Mouse (Mus musculus): ENCODE results near the gene Eci3.

Eci3 gene

DNA sequence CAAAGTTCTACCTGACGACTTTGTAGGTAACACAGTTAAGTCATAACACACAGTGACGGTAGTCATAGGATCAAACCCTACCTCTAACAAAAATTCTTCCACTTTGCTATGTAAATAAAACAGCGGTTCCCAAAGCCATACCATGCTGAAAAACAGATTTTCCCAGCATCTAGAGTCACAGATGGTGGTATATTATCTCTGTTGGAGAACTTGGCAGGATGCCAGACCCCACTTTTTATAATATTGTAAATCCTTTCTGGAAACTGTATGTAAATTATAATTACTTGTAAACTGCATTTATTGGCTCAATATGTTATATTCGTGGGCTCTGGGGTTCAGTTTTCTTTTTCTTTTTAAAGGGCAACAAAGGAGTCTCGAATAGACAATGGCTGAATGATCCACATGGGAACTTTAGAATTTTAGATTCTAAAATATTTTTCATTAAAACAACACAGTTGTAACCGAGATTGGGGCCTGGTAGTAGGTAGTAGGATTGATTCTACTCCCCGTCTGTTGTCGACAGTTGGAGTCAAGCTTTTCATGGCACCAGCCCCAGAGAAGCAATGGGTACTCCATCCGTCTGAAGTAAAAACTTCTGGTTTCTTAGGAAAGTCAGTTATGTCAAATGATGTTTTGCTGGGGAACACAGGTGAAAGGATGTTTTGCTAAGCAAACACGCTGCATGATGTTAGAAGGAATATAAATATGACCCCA is 28.5 kb downstream of the Eci3 start:
- no peak for DNase-seq (ENCODE audit: low spot score in 2 of 2)

DNA sequence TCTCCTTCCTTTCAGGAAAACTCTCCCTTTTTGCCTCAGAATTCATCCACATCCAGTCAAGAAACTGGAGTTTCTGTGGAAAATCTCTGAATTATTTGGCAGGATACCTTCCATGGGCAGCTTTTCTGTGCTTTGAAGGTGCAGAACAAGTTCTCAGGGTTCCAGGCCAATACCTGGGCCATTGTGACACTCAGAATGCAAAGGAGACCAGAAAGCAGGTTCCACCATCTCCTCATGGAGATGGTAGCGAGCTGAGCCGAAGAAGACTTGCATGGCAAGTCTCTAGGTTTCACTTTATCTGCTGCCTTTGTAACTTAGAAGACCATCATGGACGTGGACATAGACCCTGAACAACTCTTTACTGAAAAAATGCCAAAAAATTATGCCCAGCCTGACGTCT is 39.4 kb downstream of the Eci3 start, which contains the start of the genes Fam217a and 4933417A18Rik:
Gene Fam217a (minus strand): TSS at position 101 of the 400 bp plus-strand sequence.
Gene 4933417A18Rik (plus strand): TSS at position 200 of the 400 bp plus-strand sequence.
- no peak for DNase-seq (ENCODE audit: low spot score in 2 of 2)

DNA sequence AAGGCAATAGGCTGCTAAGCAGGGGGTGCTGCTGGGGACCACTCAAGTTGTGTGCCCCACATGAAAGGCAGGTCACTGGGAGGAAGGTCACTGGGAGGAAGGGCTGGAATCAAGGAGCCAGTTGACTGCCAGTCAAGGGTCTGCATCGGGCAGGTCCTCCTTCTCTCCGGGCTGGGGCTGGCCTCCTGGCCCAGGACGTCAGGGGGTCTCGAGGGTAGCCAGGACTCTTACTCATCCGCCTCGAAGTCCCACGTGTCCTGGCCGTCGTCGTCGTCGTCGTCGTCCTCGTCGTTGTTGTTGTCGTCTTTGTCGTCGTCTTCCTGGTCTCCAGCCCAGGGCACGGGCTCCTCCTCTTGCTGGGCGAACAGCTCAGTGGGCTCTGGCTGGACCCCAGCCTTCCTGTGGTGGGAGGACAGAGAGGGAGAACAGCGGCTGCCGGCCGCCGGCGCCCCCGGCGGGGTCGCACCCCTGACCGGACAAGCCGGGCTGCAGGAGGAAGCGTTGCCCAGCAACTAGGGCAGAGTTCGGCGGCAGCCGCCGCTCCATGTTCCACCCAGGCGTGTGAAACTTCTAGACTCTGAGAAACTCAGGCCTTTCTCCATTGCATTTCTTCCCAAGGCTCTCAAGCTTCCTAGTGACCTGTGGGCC is 47.0 kb downstream of the Eci3 start:
- no peak for DNase-seq (ENCODE audit: low spot score in 2 of 2)

DNA sequence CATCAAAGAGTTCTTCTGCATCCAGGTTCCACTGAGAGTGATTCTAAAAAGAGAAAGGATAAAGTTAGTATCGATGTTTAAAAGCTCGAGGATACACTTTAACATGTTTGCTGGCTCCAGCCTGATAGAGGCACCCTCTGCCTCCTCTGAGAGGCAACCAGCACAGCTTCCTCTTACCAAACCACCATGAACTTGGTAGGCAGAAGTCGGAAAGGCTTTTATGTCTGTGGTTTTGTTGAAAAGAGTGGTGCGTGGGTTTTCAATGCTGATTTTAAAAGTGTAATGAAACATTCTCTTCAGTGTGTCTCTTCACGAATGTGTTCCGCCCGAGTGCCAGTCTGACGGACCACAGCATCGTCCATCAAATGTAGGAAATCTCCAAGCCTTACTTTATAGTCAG is 49.0 kb downstream of the Eci3 start:
- peak; percentile 6 to 9 for DNase-seq (ENCODE audit: low spot score in 2 of 2)

Data from natural killer cell, adult 2 months (primary cell).